In the genomic region with DNA sequence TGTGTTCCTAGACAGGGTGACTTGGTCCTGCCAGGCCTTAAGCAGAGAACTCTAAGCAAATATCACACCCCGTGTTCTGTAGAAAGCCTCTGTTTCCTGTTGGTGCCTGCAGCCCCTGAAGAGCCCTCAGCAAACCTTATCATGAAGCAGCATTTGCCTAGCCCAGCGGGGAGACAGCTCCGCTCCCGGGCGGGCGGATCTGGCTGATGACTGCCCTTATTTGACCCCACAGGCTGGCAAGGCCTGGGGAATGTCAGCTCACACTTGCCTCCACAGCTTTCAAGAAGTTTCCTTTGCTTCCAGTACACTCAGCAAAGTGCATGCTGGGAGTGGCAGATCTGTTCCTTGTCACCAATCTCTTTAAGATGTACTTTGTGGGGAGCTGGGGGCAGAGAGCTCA, we compare ENCODE assay signal across 8 mouse cellular contexts. TPM values are rescaled to one million over a fixed set of nuclear protein-coding genes. Genes with fewer than 3 reads are reported as not detected.
DNase-seq lines count a peak whose midpoint lies in the region; ATAC-seq lines count a peak whose summit lies in the region.

No protein-coding gene starts in this region.

- no peaks in the 10 kb centered on the region for H3K36me3 ChIP-seq in liver, embryonic 11.5 days (ENCODE audit: control insufficient read depth, insufficient read depth, low read length)
- no peaks in the 10 kb centered on the region for H3K36me3 ChIP-seq in midbrain, embryonic 14.5 days (ENCODE audit: control insufficient read depth, insufficient read depth, low read length)

- peak; percentile 33 for DNase-seq in brain, adult 2 months (ENCODE audit: low read depth, low spot score)
- DNase-seq in liver, embryonic 11.5 days (ENCODE audit: low spot score), result peak; percentile 78
- DNase-seq in spleen, postnatal 10 days (ENCODE audit: low spot score in 2 of 2), result peak; percentile 68 to 79
- no peak for DNase-seq in left cerebral cortex, postnatal 10 days (ENCODE audit: extremely low spot score in 1 of 2, low spot score in 2 of 2)
- DNase-seq in midbrain, embryonic 14.5 days, result no peak
- DNase-seq in kidney, postnatal 10 days, result no peak
- no peak for DNase-seq in right cerebral cortex, postnatal 14 days

- peaks cover 54% of the 10 kb centered on the region for H3K4me1 ChIP-seq in liver, embryonic 11.5 days (replicated peaks; ENCODE audit: control insufficient read depth, insufficient read depth, low read length)
- H3K4me1 ChIP-seq in midbrain, embryonic 14.5 days (ENCODE audit: control insufficient read depth, insufficient read depth, low read length), result 0 out of 2 replicates have a peak, but pooled peaks cover 3% of the 10 kb centered on the region

- 1% methylated on average over 6 of the region's 6 CpGs for WGBS in liver, embryonic 11.5 days
- WGBS in midbrain, embryonic 14.5 days, result 61% methylated on average over 6 of the region's 6 CpGs

- ATAC-seq in granulocyte monocyte progenitor cell, adult 5-6 weeks (replicated peaks; ENCODE audit: poor library complexity, severe bottlenecking), result peak; percentile 34; the same call in 1 of the 2 replicates
- peak; percentile 86 for ATAC-seq in liver, embryonic 11.5 days (replicated peaks; ENCODE audit: low FRiP score)
- no peak for ATAC-seq in midbrain, embryonic 14.5 days (ENCODE audit: low FRiP score, low TSS enrichment)

- peak overlapping the region; percentile 77 for H3K27ac ChIP-seq in liver, embryonic 11.5 days (ENCODE audit: low read depth, low read length)
- H3K27ac ChIP-seq in midbrain, embryonic 14.5 days (replicated peaks; ENCODE audit: low read depth, low read length), result no peak overlapping the region

- intact Hi-C loops in left cerebral cortex, postnatal 10 days (cut with DNase I), result no loop called here

- no peak overlapping the region for H3K4me3 ChIP-seq in liver, embryonic 11.5 days (ENCODE audit: low read depth, low read length)
- no peak overlapping the region for H3K4me3 ChIP-seq in midbrain, embryonic 14.5 days (replicated peaks; ENCODE audit: low read depth, low read length)

- no peak overlapping the region for H3K9ac ChIP-seq in liver, embryonic 11.5 days (ENCODE audit: low read depth, low read length)
- H3K9ac ChIP-seq in midbrain, embryonic 14.5 days (replicated peaks; ENCODE audit: low read length), result no peak overlapping the region

- peak overlapping the region; percentile 44 for H3K4me2 ChIP-seq in liver, embryonic 11.5 days
- H3K4me2 ChIP-seq in midbrain, embryonic 14.5 days (ENCODE audit: low read length), result no peak overlapping the region

- H3K9me3 ChIP-seq in liver, embryonic 11.5 days (ENCODE audit: control insufficient read depth, low read length), result no peaks in the 10 kb centered on the region
- no peaks in the 10 kb centered on the region for H3K9me3 ChIP-seq in midbrain, embryonic 14.5 days (ENCODE audit: control insufficient read depth, low read length)

- no peaks in the 10 kb centered on the region for H3K27me3 ChIP-seq in liver, embryonic 11.5 days (replicated peaks; ENCODE audit: control insufficient read depth, insufficient read depth, low read length)
- H3K27me3 ChIP-seq in midbrain, embryonic 14.5 days (ENCODE audit: control insufficient read depth, insufficient read depth, low read length), result no peaks in the 10 kb centered on the region

RNA-seq across cellular contexts. Expression of a gene that starts 40.3 kb away (rescaled TPM):
- total RNA-seq in granulocyte monocyte progenitor cell, adult 5-6 weeks (2014; fragmentation: Nextera tagmentation), result 25.5 and 25.6 TPM in 2 replicates
- 5.0 and 10.1 TPM in 2 replicates for total RNA-seq in granulocyte monocyte progenitor cell, adult 5-6 weeks (2017)
- 8.3 and 10.4 TPM in 2 replicates for polyA plus RNA-seq in liver, embryonic 11.5 days (2014; fragmentation: Nextera tagmentation; extraction: Ambion mirVana)
- total RNA-seq in left cerebral cortex, postnatal 10 days (2021), result 10 to 100 TPM; 44.8 TPM
- polyA plus RNA-seq in midbrain, embryonic 14.5 days (2014; fragmentation: Nextera tagmentation; extraction: Ambion mirVana), result 4.6 and 4.9 TPM in 2 replicates

RNA-seq across cellular contexts. Expression of a gene that starts 57.7 kb away (rescaled TPM):
- 141 and 238 TPM in 2 replicates for total RNA-seq in granulocyte monocyte progenitor cell, adult 5-6 weeks (2014; fragmentation: Nextera tagmentation)
- 155 and 176 TPM in 2 replicates for total RNA-seq in granulocyte monocyte progenitor cell, adult 5-6 weeks (2017)
- polyA plus RNA-seq in liver, embryonic 11.5 days (2014; fragmentation: Nextera tagmentation; extraction: Ambion mirVana), result 15.2 and 16.4 TPM in 2 replicates
- 1 to 10 TPM; 4.7 to 5.3 TPM for total RNA-seq in left cerebral cortex, postnatal 10 days (2021)
- polyA plus RNA-seq in midbrain, embryonic 14.5 days (2014; fragmentation: Nextera tagmentation; extraction: Ambion mirVana), result 1.6 and 3.2 TPM in 2 replicates

Comparison
In these comparisons a context has a peak if more than half of its experiments do, and no peak if none do; other contexts are left out.
1. DNase-seq: peak in brain, adult 2 months (single experiment), liver, embryonic 11.5 days (single experiment) and spleen, postnatal 10 days (2 of 2); none in left cerebral cortex, postnatal 10 days (0 of 2), midbrain, embryonic 14.5 days (single experiment), kidney, postnatal 10 days (single experiment) and right cerebral cortex, postnatal 14 days (single experiment).
2. RNA of a gene that starts 57.7 kb away (total RNA-seq): 141 to 238 TPM in granulocyte monocyte progenitor cell, adult 5-6 weeks; 4.7 to 5.3 TPM in left cerebral cortex, postnatal 10 days; every median in the first group is over 10 times any median in the second.